Mouse (Mus musculus): ENCODE data around the gene Mmgt2.

GRCm38 (mm10) chr11:62691592-62691991 is 43.1 kb downstream of the Mmgt2 start:
- TF ChIP-seq CTCF (IDR thresholded peaks at IDR 0.05) (no peak), EP300 (IDR thresholded peaks at IDR 0.05) (no peak)

All from lung, postnatal 0 days (tissue).